Mouse (Mus musculus): ENCODE measurements around the gene Mroh3.

Gene Mroh3

GRCm38 (mm10) chr1:136212803-136213202 is at the start of gene Mroh3:
Mroh3 (minus strand) TSS chr1:136212828.
- peak; percentile 68 for DNase-seq (ENCODE audit: low spot score)

- no peak for DNase-seq (ENCODE audit: low spot score)
Measured at GRCm38 (mm10) chr1:136260635-136261238, 48.1 kb upstream of the Mroh3 start, which contains the start of gene Gpr25. Gpr25 (minus strand) TSS chr1:136260873.

GRCm38 (mm10) chr1:136259893-136260634 is 47.4 kb upstream of the Mroh3 start:
- DNase-seq (ENCODE audit: low spot score): peak; percentile 60

- no peak for DNase-seq (ENCODE audit: low spot score)
Measured at GRCm38 (mm10) chr1:136259543-136259892, 46.9 kb upstream of the Mroh3 start.

- DNase-seq (ENCODE audit: low spot score): no peak
Measured at GRCm38 (mm10) chr1:136258495-136258894, 45.9 kb upstream of the Mroh3 start.

- no peak for DNase-seq (ENCODE audit: low spot score)
Measured at GRCm38 (mm10) chr1:136255657-136256056, 43.0 kb upstream of the Mroh3 start.

- DNase-seq (ENCODE audit: low spot score): no peak
Measured at GRCm38 (mm10) chr1:136255174-136255573, 42.5 kb upstream of the Mroh3 start.

GRCm38 (mm10) chr1:136254503-136255065 is 42.0 kb upstream of the Mroh3 start:
- no peak for DNase-seq (ENCODE audit: low spot score)

GRCm38 (mm10) chr1:136253472-136253871 is 40.8 kb upstream of the Mroh3 start:
- DNase-seq (ENCODE audit: low spot score): no peak

GRCm38 (mm10) chr1:136249662-136250061 is 37.0 kb upstream of the Mroh3 start:
- no peak for DNase-seq (ENCODE audit: low spot score)

- DNase-seq (ENCODE audit: low spot score): no peak
Measured at GRCm38 (mm10) chr1:136247393-136247792, 34.8 kb upstream of the Mroh3 start.

- DNase-seq (ENCODE audit: low spot score): no peak
Measured at GRCm38 (mm10) chr1:136244469-136244868, 31.8 kb upstream of the Mroh3 start.

- no peak for DNase-seq (ENCODE audit: low spot score)
Measured at GRCm38 (mm10) chr1:136241801-136242200, 29.2 kb upstream of the Mroh3 start.

- no peak for DNase-seq (ENCODE audit: low spot score)
Measured at GRCm38 (mm10) chr1:136238495-136238894, 25.9 kb upstream of the Mroh3 start.

- DNase-seq (ENCODE audit: low spot score): no peak
Measured at GRCm38 (mm10) chr1:136234595-136235092, 22.0 kb upstream of the Mroh3 start.

GRCm38 (mm10) chr1:136233892-136234594 is 21.4 kb upstream of the Mroh3 start, which contains the start of gene Inava:
Inava (minus strand) TSS chr1:136234264.
- peak; percentile 96 for DNase-seq (ENCODE audit: low spot score)

- peak; percentile 59 for DNase-seq (ENCODE audit: low spot score)
Measured at GRCm38 (mm10) chr1:136232986-136233790, 20.6 kb upstream of the Mroh3 start.

- peak; percentile 61 for DNase-seq (ENCODE audit: low spot score)
Measured at GRCm38 (mm10) chr1:136232285-136232926, 19.8 kb upstream of the Mroh3 start.

GRCm38 (mm10) chr1:136231596-136231995 is 19.0 kb upstream of the Mroh3 start:
- no peak for DNase-seq (ENCODE audit: low spot score)

GRCm38 (mm10) chr1:136230201-136230600 is 17.6 kb upstream of the Mroh3 start:
- DNase-seq (ENCODE audit: low spot score): peak; percentile 12

GRCm38 (mm10) chr1:136229040-136229373 is 16.4 kb upstream of the Mroh3 start:
- peak; percentile 29 for DNase-seq (ENCODE audit: low spot score)

Measured in embryo, embryonic 10.5 days (tissue).